In the genomic region with DNA sequence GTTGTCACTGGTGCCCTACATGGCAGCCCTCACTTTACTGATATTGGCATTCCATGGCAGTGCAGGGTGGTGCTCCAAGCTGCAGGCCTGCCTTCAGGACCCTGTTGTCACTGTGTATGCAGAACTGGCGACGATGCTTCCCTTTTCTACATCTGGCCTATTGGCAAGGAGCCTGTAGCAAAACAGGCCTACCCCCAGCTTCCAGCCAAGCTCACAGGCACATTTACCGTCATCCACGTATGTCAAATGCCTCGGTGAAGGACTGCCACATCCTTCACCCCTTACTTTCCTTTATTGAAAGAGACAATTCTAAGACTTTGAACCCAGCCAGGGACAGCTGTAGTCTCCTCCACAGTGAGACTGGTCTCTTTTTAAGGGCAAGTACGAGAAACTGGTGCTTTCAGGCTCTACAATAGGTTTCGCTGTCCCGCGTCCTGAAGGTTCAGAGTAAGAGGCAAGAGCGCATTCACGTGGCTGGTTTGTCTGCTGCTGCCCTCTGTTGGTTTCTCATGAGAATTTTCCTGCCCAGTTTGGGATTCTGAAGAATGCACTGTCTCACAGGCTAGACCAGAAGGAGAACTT, we compare ENCODE assay signal across 8 mouse cellular contexts.
DNase-seq lines count a peak whose midpoint lies in the region; ATAC-seq and TF ChIP-seq lines count a peak whose summit lies in the region.

No protein-coding gene starts in this region.

- 0 out of 2 replicates have a peak, but pooled peaks cover 3% of the 10 kb centered on the region for H3K27me3 ChIP-seq in heart, postnatal 0 days (ENCODE audit: control insufficient read depth, insufficient read depth, low read length)
- H3K27me3 ChIP-seq in liver, embryonic 11.5 days (replicated peaks; ENCODE audit: control insufficient read depth, insufficient read depth, low read length), result no peaks in the 10 kb centered on the region

- H3K9me3 ChIP-seq in heart, postnatal 0 days (replicated peaks; ENCODE audit: control insufficient read depth, low read length), result no peaks in the 10 kb centered on the region
- H3K9me3 ChIP-seq in liver, embryonic 11.5 days (ENCODE audit: control insufficient read depth, low read length), result no peaks in the 10 kb centered on the region

- peak; percentile 47 for ATAC-seq in heart, postnatal 0 days (ENCODE audit: insufficient read depth, low read depth)
- ATAC-seq in liver, embryonic 11.5 days (replicated peaks; ENCODE audit: low FRiP score), result peak; percentile 36; the same call in 1 of the 2 replicates

- H3K4me1 ChIP-seq in cortical plate, adult 2 months (ENCODE audit: control insufficient read depth, insufficient read depth, low read length), result no peaks in the 10 kb centered on the region; the same call in 1 of the 2 replicates
- no peaks in the 10 kb centered on the region for H3K4me1 ChIP-seq in heart, postnatal 0 days (ENCODE audit: control insufficient read depth, insufficient read depth)
- no peaks in the 10 kb centered on the region for H3K4me1 ChIP-seq in liver, embryonic 11.5 days (replicated peaks; ENCODE audit: control insufficient read depth, insufficient read depth, low read length)

- TF ChIP-seq POLR2A in cortical plate, adult 2 months (IDR thresholded peaks at IDR 0.05; ENCODE audit: extremely low read depth, insufficient read depth, low read length), result no peak

- no peak overlapping the region for H3K27ac ChIP-seq in cortical plate, adult 2 months (ENCODE audit: insufficient read depth, low read length)
- H3K27ac ChIP-seq in heart, postnatal 0 days (ENCODE audit: low read depth), result no peak overlapping the region
- no peak overlapping the region for H3K27ac ChIP-seq in liver, embryonic 11.5 days (ENCODE audit: low read depth, low read length)

- peak; percentile 44 for DNase-seq in urinary bladder, postnatal 14 days (ENCODE audit: low spot score)
- DNase-seq in urinary bladder, postnatal 10 days (ENCODE audit: low spot score), result no peak
- DNase-seq in heart, postnatal 0 days (ENCODE audit: low spot score), result peak; percentile 73
- peak; percentile 74 for DNase-seq in kidney, postnatal 10 days
- peak; percentile 38 for DNase-seq in liver, embryonic 11.5 days (ENCODE audit: low spot score)
- DNase-seq in retina, postnatal 1 day, result peak; percentile 88
- DNase-seq in spleen, adult 18-20 months, result no peak

- no peak overlapping the region for H3K4me3 ChIP-seq in cortical plate, adult 2 months (ENCODE audit: insufficient read depth, low read length)
- H3K4me3 ChIP-seq in heart, postnatal 0 days (ENCODE audit: low read depth, low read length), result no peak overlapping the region
- no peak overlapping the region for H3K4me3 ChIP-seq in liver, embryonic 11.5 days (ENCODE audit: low read depth, low read length)

- no peaks in the 10 kb centered on the region for H3K36me3 ChIP-seq in heart, postnatal 0 days (replicated peaks; ENCODE audit: control insufficient read depth, insufficient read depth, low read length)
- no peaks in the 10 kb centered on the region for H3K36me3 ChIP-seq in liver, embryonic 11.5 days (ENCODE audit: control insufficient read depth, insufficient read depth, low read length)

- 11% methylated on average over 11 of the region's 11 CpGs for WGBS in heart, postnatal 0 days
- WGBS in liver, embryonic 11.5 days, result 18% methylated on average over 11 of the region's 11 CpGs

- TF ChIP-seq EP300 in heart, postnatal 0 days (IDR thresholded peaks at IDR 0.05; ENCODE audit: low read depth), result no peak

- H3K9ac ChIP-seq in heart, postnatal 0 days (replicated peaks; ENCODE audit: low read depth, low read length), result no peak overlapping the region
- no peak overlapping the region for H3K9ac ChIP-seq in liver, embryonic 11.5 days (ENCODE audit: low read depth, low read length)

- no peak overlapping the region for H3K4me2 ChIP-seq in heart, postnatal 0 days (ENCODE audit: low read depth, low read length)
- H3K4me2 ChIP-seq in liver, embryonic 11.5 days, result no peak overlapping the region

- TF ChIP-seq CTCF in cortical plate, adult 2 months (IDR thresholded peaks at IDR 0.05; ENCODE audit: extremely low read depth, insufficient read depth, low read length), result peak; percentile 67
- TF ChIP-seq CTCF in heart, postnatal 0 days (IDR thresholded peaks at IDR 0.05; ENCODE audit: low read depth), result peak; percentile 78

Comparison
In these comparisons a context has a peak if more than half of its experiments do, and no peak if none do; other contexts are left out.
1. DNase-seq: peak in urinary bladder, postnatal 14 days (single experiment), heart, postnatal 0 days (single experiment), kidney, postnatal 10 days (single experiment), liver, embryonic 11.5 days (single experiment) and retina, postnatal 1 day (single experiment); none in urinary bladder, postnatal 10 days (single experiment) and spleen, adult 18-20 months (0 of 2).